Mouse (Mus musculus): ENCODE data around the gene Tctn1. TPM values are rescaled to one million over a fixed set of nuclear protein-coding genes. Genes with fewer than 3 reads are reported as not detected.

Gene Tctn1
- polyA plus RNA-seq, 2 experiments from 2014 or later = 1.1 to 2.0 TPM

DNA sequence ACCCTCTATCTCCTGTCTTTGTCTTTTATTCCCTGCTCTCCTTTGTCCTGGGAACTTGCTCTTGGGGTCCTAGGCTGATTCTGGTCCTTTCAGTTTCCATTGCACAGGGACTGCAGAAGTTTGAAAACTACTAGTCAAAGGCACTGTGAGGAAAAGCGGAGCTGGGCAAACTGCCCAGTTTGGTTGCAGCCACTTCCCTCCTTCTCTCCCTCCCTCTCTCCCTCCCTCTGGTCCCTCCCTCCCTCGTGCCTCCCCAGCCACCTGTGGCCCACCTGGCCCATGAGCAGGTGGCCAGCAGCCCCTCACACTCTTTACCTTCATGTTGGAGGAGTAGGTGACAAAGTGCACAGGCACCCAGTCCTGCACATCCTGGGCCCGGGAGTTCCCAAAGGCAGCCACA is 19.1 kb downstream of the Tctn1 start:
- ATAC-seq = no peak

DNA sequence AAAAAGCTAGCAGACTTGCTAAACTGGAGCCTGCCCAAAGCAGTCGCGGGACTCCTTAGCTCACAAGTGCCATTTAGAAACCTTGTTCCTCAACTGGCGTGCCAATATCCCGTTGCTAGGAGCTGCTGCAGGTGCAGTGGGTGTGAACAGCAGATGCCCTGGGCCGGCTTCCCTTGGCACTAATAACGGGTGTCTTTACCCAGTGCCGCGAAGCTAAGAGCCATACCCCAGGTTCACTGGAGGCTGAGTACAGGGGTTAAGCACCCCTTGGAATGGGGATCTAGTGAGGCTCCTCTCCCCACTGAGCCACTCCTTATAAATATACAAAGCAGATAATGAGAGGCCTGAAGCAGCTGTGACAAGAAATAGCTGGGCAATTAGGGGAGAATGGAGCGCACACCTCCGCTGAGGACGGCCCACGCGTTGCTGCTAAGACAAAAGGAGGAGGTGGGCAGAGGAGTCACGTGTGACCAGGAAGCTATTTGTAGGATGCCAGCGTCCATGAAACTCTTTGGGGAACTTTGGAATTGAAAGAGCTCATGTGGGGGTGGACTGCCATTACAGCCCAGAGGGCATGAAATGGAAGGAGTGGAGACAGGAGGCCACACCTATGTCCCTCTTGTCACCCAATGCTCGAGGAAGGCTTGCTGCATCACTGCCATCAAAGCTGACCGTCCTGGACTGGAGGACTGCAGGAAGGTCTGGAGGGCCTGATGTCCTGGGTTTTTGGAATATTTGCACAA is 20.3 kb downstream of the Tctn1 start:
- ATAC-seq = no peak

DNA sequence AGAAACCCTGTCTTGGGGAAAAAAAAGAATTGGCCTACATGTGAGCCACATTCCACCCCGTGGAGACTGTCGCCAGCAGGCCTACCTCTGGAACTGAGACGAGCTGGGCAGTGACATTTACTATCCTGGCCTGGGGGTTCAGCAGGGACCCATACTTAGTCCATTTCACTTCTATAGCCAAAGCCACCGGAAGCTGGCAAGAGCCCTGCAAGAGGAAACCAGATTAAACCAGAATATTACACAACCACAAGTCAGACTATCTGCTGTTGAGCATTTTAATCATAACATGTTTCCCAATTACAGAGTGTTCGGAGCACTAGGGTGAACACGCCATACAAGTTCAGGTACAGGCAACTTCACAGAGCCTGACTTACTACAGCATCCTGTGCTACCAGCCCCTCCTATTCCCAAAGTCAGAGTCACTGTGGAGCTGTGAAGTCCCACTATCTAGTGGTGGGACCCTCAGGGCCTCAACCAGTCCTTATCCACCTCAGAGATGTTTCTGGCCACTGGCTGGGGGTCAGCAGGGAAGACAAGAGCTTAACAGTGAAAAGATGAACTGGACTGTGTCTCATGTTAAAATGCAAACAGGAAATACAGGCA is 21.6 kb downstream of the Tctn1 start:
- ATAC-seq = peak; percentile 20

DNA sequence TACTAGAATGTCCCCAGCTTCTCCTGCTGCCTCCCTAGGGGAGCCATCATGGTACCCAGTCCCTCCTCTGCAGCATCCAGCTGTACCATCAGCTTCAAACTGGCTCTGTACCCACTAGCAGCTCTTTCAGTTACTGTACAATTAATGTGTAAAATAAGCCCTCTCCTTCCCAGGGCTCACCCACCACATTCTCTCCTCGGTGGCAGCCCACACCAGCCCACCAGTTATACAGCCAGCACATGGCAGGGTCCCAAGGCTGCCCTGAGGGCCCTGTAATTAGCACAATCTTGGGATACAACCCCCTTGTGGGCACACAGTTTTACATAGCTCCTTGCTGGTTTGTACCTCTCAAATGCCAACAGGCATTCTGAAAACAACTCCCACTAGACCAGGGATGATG is 23.3 kb downstream of the Tctn1 start:
- ATAC-seq = no peak

DNA sequence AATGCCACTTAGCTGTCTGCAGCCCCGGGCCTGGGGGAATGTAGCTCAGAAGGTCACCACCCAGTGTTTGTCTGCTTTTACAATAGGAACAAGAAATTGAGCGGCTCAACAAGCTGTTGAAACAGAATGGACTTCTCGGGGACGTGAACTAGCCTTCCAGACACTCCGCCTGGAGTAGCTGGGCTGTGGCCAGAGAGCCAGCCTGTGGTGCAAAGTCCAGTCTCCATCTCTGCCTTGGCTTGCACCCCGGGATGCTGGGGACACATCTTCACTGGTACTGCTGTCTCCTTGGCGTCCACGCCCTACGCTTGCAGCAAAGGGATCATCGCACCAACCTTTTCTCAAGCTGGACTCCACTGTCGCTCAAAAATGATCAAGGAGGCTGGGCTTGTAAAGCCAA is 23.7 kb downstream of the Tctn1 start:
- no peak for ATAC-seq

DNA sequence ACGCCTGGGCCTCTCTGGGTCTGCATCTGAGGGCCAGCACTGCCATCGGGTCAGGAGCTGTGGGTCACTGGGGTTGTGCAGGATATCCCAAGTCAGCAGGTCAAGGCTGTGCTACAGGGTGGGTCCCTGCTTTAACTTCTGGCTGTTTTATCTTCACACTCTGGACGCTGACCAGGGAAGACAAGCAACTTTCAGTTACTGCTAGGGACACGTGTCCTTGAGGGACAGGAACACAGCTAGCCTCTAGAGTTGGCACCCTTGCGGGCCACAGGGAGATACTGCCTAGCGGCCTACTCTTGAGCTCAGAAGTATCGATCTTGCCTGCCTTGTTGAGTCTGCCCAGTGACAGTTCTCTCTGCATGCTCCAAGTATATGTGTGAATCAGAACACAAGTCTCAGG is 24.6 kb downstream of the Tctn1 start:
- ATAC-seq = no peak

DNA sequence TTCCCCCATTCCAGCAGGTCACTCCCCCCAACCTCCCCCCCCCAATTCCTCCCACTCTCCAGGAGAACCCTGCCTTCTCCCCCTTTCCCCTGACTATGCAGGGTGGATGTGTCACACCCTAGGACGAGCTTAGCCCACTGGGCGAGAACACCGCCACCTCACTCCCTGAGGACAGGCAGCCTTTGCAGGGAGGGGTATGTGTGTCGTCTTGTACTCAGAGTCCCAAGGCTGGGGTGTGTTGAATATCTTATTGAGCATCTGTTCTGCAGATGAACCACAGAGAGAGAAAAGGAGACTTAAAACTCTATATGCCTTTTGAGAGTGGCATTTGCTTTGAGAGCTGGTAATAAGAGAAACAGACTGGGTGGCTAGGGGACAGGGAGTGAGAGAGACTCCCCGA is 27.1 kb downstream of the Tctn1 start:
- no peak for ATAC-seq

DNA sequence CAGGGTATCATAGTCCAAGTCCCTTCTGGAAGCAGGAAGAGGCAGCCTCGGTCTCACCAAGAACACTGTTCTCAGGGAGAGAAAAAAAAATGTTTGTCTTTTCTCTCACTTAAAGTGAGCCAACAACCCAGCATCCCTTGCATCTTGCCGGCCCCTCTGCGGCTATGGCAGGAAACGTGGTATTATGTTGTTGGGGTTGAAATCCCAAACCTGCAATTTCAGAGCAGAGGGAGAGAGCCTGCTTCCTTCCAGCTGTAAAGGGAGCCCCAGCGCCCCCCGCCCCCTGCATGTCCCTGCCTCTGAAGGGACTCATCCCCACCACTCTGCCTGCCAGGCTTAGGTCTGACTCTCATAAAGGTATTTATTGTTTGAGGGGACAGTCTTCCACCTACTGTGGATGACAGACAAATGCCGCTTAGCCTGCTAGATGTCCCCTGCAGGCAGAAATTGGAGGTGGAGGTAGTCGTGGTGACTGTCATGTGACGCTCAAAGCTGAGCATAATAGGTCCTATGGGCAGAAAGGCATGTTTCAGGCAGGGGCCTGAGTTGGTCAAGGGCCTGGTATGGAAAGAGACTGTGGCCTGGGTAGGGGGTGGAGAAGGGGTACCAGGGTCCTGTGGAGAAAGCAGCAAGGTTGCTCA is 28.9 kb downstream of the Tctn1 start:
- peak; percentile 21 for ATAC-seq

DNA sequence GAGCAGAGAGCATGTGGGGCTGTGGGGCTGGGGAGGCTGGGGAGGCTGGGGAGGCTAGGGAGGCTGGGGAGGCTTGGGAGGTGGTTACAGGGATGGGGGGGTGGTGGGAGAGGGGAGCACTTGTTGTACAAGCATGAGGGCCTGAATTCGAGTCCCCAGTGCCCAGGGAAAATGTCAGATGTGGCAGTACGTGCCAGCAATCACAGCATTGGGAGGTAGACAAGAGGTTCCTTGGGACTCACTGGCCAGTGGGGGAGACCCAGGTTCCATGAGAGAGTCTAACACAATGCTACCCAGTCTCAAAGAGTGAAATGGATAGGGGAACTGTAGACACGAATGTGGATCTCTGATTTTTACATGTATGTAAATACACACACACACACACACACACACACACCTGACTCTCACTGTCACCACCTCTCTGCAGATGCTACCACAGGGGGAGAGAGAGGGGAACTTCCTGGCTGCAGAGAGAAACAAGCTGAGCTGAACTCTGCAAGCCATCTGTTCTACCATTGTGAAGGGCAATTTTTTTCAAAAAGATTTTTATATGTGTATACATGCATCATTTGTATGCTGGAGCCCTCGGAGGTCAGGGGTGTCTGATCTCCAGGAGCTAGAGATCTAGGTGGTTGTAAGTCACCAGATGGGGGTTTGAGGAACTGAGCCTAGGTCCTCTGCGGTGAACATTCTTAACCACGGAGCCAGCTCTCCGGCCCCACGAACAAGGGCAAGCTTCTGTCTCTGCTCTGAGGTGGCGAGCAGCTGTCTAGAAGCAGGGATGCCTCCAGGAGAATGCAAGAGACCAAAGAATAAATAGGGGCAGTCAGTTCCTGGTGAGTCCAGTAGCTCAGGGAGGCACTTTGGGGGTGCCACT is 29.7 kb downstream of the Tctn1 start:
- ATAC-seq = peak; percentile 48

DNA sequence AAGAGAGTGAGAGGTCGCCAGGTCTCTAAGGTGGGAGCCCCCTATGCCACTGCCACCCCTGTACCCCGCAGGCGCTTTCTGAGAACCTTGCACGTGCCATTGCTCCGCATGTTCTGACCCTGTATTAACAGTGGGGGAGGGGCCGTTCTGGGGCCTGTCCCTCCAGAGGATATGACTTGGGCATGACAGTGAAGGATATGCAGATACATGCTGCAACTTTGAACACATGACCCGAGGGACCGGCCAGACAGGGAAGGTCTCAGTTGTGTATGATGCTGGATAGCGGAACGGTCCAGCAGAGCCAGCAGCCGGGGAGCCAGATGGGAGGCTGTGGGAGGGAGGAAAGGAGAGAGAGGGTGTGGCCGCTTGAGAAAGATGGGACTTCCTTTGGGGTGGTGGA is 30.6 kb downstream of the Tctn1 start:
- peak; percentile 50 for ATAC-seq

DNA sequence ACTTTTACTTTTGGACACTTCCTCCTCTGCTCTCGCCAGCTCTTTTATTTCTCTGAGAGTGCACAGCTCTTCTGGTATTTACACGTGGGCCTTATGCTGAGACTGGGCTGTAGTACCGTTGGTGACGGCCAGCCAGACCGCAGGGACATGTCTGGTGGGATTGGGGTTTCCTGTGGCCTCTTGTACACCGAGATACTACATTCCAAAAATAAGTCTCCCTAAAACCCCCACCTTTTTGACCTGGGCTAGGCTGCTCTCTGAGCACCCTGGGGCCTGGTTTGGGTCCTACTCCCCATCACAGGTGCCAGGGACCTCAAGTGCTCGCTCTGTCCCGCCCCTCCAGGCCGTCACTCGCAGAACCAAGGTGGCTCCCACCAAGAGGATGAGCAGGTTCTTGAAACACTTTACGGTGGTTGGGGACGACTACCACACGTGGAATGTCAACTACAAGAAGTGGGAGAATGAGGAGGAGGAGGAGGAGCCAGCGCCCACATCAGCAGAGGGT is 31.1 kb downstream of the Tctn1 start:
- no peak for ATAC-seq

DNA sequence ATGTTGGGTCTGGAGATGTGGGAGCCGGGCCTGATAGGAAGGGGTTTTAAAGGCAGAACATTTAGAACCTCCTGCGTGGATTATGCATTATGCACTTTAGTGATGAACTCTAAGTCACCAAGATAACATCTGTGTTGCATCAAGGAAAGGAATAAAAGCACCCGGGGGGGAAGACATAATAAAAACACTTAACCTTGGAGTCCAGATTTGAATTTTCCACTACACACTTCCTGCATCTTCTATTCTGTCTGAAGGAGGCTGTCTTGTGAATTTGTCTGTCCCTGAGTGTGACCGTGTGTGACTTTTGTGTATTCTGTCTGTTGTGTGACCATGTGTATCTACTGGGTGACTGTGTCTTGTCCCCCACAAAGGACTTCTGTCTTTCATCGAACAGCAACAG is 32.3 kb downstream of the Tctn1 start:
- peak; percentile 44 for ATAC-seq

DNA sequence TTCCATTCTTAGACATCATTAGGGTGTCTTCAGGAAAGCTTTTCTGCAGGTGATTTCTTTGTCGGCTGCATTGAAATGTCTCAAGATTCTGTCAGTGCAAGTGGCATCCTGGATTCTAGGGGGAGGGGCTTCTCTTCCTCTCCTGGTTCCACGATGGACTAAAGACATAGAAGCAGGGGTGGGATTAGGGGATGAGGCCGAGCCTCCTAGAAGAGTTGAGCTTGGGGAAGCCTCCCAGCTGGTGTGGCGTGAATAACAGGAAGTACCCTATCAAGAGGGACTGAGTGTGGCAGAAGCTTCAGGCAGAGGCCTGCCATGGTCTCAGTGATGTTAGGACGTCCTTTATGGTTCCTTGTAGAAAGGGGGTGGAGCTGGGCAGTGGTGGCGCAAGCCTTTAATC is 32.8 kb downstream of the Tctn1 start:
- ATAC-seq = no peak

DNA sequence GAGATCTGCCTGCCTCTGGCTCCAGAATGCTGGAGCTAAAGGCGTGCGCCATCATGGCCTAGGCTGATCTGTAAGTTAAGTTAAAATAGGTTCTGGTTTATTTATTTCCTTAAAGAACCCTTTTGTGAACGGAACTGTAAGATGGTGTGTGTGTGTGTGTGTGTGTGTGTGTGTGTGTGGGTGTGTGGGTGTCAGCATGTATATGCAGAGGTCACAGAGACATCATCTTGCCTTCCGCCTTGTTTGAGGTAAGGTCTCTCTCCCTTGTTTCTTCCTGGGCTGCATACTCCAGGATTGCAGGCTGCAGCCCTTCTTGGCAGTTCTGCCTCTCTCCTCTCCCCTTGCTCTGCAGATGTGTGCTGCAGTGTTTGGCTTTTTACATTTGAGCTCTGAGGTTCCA is 33.4 kb downstream of the Tctn1 start:
- peak; percentile 18 for ATAC-seq

DNA sequence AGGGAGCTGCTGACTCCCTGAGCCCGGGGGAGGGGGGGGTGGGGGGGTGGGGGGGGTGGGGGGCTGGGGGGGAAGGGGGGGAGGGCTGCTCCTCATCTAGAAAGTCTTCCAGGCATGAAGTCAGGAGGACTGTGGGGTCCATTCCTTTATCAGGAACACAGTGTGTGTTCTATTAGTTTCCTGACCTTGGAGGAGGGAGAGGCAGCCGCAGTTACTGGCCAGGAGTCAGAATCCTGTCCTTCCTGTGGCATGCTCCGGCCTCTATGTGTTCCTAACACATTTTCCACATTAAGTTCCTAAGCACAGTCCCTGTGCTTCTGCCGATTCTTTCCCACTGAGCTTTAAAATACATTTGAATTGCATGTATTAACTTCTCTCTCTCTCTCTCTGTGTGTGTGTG is 35.5 kb downstream of the Tctn1 start:
- no peak for ATAC-seq

DNA sequence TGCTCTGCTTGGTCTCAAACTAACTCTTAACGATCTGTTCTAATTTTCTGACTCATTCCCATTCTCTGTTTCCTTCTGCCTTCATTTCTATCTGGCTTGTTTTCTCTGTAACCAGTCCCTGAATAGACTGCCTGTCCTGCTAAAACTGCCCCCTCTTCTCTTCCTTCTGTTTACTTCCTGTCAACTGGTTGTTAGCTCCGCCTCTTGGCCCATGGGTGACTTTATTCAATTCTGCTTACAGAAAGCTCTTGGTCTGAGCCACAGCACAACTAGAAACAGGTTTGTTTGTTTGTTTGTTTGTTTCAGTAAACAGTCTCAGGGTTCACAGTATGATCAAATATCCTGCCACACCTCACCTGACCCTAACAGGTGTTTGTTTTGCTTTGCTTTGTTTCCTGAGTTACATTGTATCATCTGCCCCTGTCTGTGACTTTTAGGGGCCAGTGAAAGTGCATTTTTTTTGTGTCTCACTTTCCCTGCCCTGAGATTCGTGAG is 35.9 kb downstream of the Tctn1 start:
- no peak for ATAC-seq

DNA sequence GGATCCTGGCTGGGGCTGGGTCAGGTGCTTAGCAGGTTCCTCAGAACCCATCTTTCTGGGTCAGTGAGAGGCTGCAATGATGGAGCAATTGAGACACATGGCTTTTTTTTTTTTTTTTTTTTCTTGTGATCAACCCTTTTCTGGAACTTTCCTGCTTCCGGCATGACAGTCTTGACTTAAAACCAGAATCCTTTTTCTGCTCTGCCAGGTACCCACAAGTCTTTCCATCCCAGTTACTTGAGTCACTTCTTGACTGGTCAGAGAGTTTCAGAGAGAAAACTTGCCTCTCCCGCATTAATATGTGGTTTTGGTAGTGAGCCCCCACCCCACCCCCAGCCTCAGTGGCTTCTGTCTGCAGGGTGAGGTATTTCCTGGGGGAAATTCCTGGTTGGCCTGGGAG is 40.0 kb downstream of the Tctn1 start:
- ATAC-seq = no peak

DNA sequence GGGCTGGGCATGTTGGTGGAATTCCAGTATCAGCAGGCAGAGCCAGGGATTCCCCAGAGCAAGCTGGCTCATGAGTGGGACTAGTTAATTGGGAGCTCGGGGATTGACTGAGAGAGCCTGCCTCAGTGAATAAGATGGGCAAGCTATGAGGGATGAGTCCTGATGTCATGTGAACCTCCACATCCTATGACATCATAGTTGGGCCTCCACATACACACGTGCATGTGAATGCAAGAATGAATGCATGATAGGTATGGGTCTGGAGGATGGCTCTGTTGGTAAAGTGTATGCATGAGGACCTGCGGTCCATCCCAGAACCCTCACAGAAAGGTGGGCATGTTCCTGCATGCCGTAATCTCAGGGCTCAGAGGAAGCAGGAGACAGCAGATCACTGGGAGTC is 43.2 kb downstream of the Tctn1 start:
- ATAC-seq = no peak

DNA sequence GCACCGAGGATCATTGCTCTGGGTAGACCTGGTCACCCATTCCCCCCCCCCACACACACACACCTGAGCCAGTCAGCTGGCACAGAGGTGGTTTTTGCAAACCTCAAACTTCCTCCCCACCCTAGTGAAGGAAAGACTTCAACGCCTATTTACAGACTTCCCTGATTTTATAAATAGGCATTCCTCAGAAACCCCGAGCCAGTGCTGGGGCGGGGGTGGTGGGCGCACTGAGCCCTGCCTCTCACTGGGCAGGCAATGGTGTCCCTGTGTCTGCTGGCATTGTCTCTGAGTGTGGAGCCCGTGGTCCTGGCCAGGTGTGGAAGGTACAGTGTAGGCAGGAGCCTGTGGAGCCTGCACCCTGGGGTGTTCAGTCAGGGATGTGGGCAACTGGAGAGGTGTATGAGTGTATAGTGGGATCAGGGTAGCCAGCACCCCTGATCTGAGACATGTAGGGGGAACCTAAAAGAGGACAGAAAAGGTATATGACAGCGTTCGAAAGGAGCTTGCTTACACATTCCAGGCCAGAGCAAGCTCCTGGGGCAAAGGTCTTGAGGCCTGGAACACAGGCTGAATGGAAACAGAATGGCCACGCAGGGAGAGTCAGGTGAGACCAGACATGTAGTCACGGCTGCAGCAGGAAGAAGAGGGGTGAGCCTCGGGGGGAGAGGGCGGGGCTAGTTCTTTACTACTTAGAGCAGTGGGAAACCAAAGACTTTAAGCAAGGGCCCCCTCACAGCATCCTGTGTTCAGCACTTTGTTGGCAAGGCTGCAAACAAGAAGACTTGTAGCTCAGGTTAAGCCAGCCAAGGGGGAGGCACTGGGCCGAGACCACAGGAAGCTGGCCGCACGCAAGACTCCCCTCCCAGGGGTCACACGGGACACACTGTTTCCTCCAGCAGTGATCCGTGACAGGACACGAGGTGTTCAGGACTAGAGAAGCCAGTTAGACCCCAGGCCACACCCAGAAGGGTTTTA is 44.3 kb downstream of the Tctn1 start:
- peak; percentile 82 for ATAC-seq

DNA sequence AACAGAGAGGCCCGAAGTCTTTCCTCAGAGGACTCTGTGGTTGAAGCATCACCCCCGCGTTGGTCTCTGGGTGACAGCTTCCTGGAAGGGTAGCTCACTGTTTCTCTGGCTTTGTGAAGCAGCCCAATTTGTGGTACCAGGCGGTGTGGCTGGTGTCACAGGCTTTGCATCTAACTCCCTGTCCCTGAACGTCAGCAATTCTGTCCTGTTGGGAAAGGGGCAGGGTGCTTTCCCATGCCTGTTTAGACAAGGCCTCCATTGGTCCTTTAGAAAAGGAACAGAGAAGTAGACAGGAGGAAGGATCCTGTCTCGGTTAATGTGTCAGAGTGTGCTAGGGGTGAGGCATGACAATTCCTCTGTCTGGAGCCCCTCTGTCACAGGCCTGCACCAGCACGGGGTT is 45.3 kb downstream of the Tctn1 start:
- peak; percentile 52 for ATAC-seq

DNA sequence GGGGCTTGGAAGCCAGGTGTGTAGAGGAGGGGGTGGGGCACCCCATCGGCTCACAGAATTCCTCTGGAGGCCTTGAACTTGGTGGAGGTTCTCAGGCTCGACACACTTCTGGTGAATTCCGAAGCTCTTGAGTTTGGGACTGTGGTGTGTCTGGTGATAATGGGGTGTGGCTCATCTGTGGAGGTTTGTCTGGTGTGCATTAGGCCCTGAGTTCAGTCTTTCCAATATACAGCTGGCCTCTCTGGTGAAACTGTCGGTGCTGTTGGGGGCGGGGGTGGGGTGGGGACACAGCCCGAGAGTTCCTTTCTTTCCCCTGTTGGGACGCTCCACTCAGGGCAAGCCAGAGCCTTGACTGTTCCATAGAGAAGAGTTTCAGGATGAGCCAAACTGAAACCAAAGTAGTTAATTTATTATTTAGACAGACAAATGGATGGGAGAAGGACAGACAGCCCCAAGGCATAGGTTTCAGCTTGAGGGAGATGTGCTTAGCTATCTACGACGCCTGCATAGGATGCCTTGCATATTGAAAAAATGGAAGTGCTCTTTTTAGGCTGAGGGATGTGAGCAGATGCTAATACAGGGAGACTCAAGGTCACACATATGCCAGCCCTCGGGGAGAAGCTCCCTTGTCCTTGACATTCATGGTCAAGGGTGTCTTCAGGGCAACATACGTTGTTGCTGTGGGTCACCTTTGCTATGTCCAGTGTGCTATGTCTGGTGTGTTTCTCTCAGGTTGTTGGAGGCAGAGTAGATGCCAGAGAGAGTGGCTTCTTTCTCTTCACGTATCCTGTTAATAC is 46.0 kb downstream of the Tctn1 start:
- ATAC-seq = no peak

Measured in CD4-positive, CD25-positive, alpha-beta regulatory T cell, adult 4 months (primary cell).